ENCODE assay signal across 1 mouse cellular context in genomic region chr19:6364317-6364725, GRCm38 (mm10).
A peak's percentile ranks its signal among the peaks of the same experiment; 100 is the strongest.
TF ChIP-seq lines count a peak whose summit lies in the region.

No protein-coding gene starts in this region.

TF ChIP-seq in MEL, 35 proteins besides CTCF, POLR2A, EP300 and RAD21 (continued from another document):
- TF ChIP-seq MYC (IDR thresholded peaks at IDR 0.05; ENCODE audit: low read depth, low read length) (0 out of 2 replicates have a peak, but pooled peaks have one; percentile 43), NRF1 (IDR thresholded peaks at IDR 0.05; ENCODE audit: insufficient read depth, low read depth, low read length, poor library complexity, severe bottlenecking) (peak; percentile 94), MAX (IDR thresholded peaks at IDR 0.05; ENCODE audit: low read length) (peak; percentile 65; the same call in 1 of the 2 replicates), TBP (IDR thresholded peaks at IDR 0.05; ENCODE audit: low read depth, low read length) (peak; percentile 29; the same call in 1 of the 2 replicates), NELFE (IDR thresholded peaks at IDR 0.05; ENCODE audit: low read depth, low read length) (peak; percentile 14; the same call in 1 of the 2 replicates)
